ENCODE assay signal across 15 mouse cellular contexts in the genomic region with DNA sequence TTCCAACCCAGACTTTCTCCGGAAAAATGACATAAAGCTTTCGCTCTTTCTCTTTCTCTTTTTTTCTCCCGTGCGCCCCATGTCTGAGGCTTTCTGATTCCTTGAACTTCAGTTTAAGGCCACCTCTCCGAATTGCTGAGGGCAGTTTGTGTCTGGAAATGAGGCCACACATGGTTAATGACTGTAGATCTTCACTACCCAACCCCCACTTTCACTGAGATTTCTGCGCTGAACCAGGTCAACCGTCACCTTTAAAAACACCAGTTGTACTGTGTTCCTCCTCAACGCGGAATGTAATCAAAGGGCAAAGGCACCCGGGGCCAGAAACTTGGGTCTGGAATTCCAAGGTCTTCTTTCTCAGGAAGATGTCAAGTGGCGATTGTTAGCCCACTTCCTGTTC. TPM values are rescaled to one million over a fixed set of nuclear protein-coding genes. Genes with fewer than 3 reads are reported as not detected.
A peak's percentile ranks its signal among the peaks of the same experiment; 100 is the strongest.
DNase-seq lines count a peak whose midpoint lies in the region; ATAC-seq and TF ChIP-seq lines count a peak whose summit lies in the region.
"Had no signal": no experiment of that assay in that cellular context is flagged by ENCODE, and none has a peak within 500 bp of the region (broad histone marks: within the 10 kb centered on the region; RNA-seq: fewer than 3 reads in every experiment).

No protein-coding gene starts in this region.

- H3K9me3 ChIP-seq in hindbrain, embryonic 11.5 days (ENCODE audit: control insufficient read depth, low read length) = no peaks in the 10 kb centered on the region
- no peaks in the 10 kb centered on the region for H3K9me3 ChIP-seq in hindbrain, embryonic 12.5 days (replicated peaks)
- H3K9me3 ChIP-seq in intestine, postnatal 0 days (ENCODE audit: control insufficient read depth) = no peaks in the 10 kb centered on the region
- H3K9me3 ChIP-seq: liver, embryonic 15.5 days; stomach, embryonic 15.5 days had no signal

- H3K4me2 ChIP-seq in hindbrain, embryonic 11.5 days (replicated peaks; ENCODE audit: low read depth, low read length) = no peak overlapping the region
- H3K4me2 ChIP-seq in hindbrain, embryonic 12.5 days (replicated peaks) = no peak overlapping the region
- H3K4me2 ChIP-seq in intestine, postnatal 0 days (replicated peaks; ENCODE audit: low read depth) = 0 out of 2 replicates have a peak overlapping the region, but pooled peaks have one; percentile 9
- H3K4me2 ChIP-seq: liver, embryonic 15.5 days; stomach, embryonic 15.5 days had no signal

- no peaks in the 10 kb centered on the region for H3K36me3 ChIP-seq in hindbrain, embryonic 11.5 days (ENCODE audit: control insufficient read depth, insufficient read depth, low read length)
- no peaks in the 10 kb centered on the region for H3K36me3 ChIP-seq in hindbrain, embryonic 12.5 days
- no peaks in the 10 kb centered on the region for H3K36me3 ChIP-seq in intestine, postnatal 0 days (ENCODE audit: control insufficient read depth, insufficient read depth)
- H3K36me3 ChIP-seq: liver, embryonic 15.5 days; stomach, embryonic 15.5 days had no signal

- WGBS in hindbrain, embryonic 11.5 days = 2% methylated on average over 11 of the region's 11 CpGs
- WGBS in hindbrain, embryonic 12.5 days = 2% methylated on average over 11 of the region's 11 CpGs
- 1% methylated on average over 11 of the region's 11 CpGs for WGBS in intestine, postnatal 0 days

- no peaks in the 10 kb centered on the region for H3K4me1 ChIP-seq in hindbrain, embryonic 11.5 days (replicated peaks; ENCODE audit: control insufficient read depth, insufficient read depth, low read length)
- H3K4me1 ChIP-seq in hindbrain, embryonic 12.5 days = no peaks in the 10 kb centered on the region
- H3K4me1 ChIP-seq in intestine, postnatal 0 days (replicated peaks; ENCODE audit: control insufficient read depth, insufficient read depth, low read length) = no peaks in the 10 kb centered on the region
- H3K4me1 ChIP-seq: liver, embryonic 15.5 days had no signal

- no peak for TF ChIP-seq CTCF in intestine, postnatal 0 days (IDR thresholded peaks at IDR 0.05; ENCODE audit: low read depth)
- TF ChIP-seq CTCF in layer of hippocampus, adult 2 months (conservative IDR thresholded peaks at IDR 0.05) = no peak

- intact Hi-C loops in heart, postnatal 36 days (cut with DNase I) = no loop called here

- H3K27ac ChIP-seq in hindbrain, embryonic 11.5 days (ENCODE audit: low read depth, low read length) = no peak overlapping the region
- H3K27ac ChIP-seq in hindbrain, embryonic 12.5 days = no peak overlapping the region
- no peak overlapping the region for H3K27ac ChIP-seq in intestine, postnatal 0 days (ENCODE audit: low read depth, low read length)
- H3K27ac ChIP-seq in layer of hippocampus, adult 2 months = no peak overlapping the region
- H3K27ac ChIP-seq: liver, embryonic 15.5 days; stomach, embryonic 15.5 days had no signal

- ATAC-seq in hindbrain, embryonic 11.5 days (ENCODE audit: low FRiP score) = no peak
- no peak for ATAC-seq in hindbrain, embryonic 12.5 days (ENCODE audit: low FRiP score)
- ATAC-seq in intestine, postnatal 0 days = no peak

- peaks cover 99% of the 10 kb centered on the region for H3K27me3 ChIP-seq in hindbrain, embryonic 11.5 days (ENCODE audit: control insufficient read depth, insufficient read depth, low read length)
- H3K27me3 ChIP-seq in hindbrain, embryonic 12.5 days = peaks cover 100% of the 10 kb centered on the region
- H3K27me3 ChIP-seq in intestine, postnatal 0 days (replicated peaks; ENCODE audit: control insufficient read depth, insufficient read depth, low read length) = peaks cover 98% of the 10 kb centered on the region

- no peak overlapping the region for H3K4me3 ChIP-seq in hindbrain, embryonic 11.5 days (ENCODE audit: low read depth, low read length)
- H3K4me3 ChIP-seq in hindbrain, embryonic 12.5 days = no peak overlapping the region
- H3K4me3 ChIP-seq in intestine, postnatal 0 days (ENCODE audit: low read depth, low read length) = 0 out of 2 replicates have a peak overlapping the region, but pooled peaks have one; percentile 31
- no peak overlapping the region for H3K4me3 ChIP-seq in layer of hippocampus, adult 2 months
- H3K4me3 ChIP-seq: liver, embryonic 15.5 days; stomach, embryonic 15.5 days had no signal

- H3K9ac ChIP-seq in hindbrain, embryonic 11.5 days (ENCODE audit: low read depth, low read length) = no peak overlapping the region
- no peak overlapping the region for H3K9ac ChIP-seq in hindbrain, embryonic 12.5 days
- no peak overlapping the region for H3K9ac ChIP-seq in intestine, postnatal 0 days (ENCODE audit: low read depth, low read length)
- H3K9ac ChIP-seq: liver, embryonic 15.5 days; stomach, embryonic 15.5 days had no signal

- DNase-seq in hindbrain, embryonic 11.5 days (ENCODE audit: low spot score) = peak; percentile 38
- peak; percentile 77 to 91 for DNase-seq in kidney, postnatal 36 days
- peak; percentile 60 for DNase-seq in yolk sac, embryonic 10.5 days (ENCODE audit: low spot score)
- no peak for DNase-seq in layer of hippocampus, adult 2 months (ENCODE audit: low spot score in 2 of 2)
- DNase-seq in heart, postnatal 36 days = no peak
- no peak for DNase-seq in spleen, postnatal 14 days (ENCODE audit: low spot score in 2 of 2)
- DNase-seq: cerebellum, adult 9-11 months; right cerebral cortex, postnatal 25 days had no signal

RNA-seq across cellular contexts. Expression of a gene that starts 17.0 kb away (rescaled TPM):
- polyA plus RNA-seq in hindbrain, embryonic 11.5 days (2014; fragmentation: Nextera tagmentation; extraction: Ambion mirVana) = 0.80 and 3.2 TPM in 2 replicates
- 0.36 and 0.46 TPM in 2 replicates for polyA plus RNA-seq in hindbrain, embryonic 12.5 days (2016; fragmentation: Nextera tagmentation; extraction: Ambion mirVana)
- 0.37 and 1.5 TPM in 2 replicates for polyA plus RNA-seq in intestine, postnatal 0 days (2015; fragmentation: Nextera tagmentation; extraction: Ambion mirVana)
- total RNA-seq in layer of hippocampus, adult 2 months (2021) = not detected
- not detected for total RNA-seq in heart, postnatal 36 days (2021)
- polyA plus RNA-seq: C2C12; heart, embryonic 14.5 days; liver, embryonic 15.5 days had no signal

RNA-seq across cellular contexts. Expression of a gene that starts 27.5 kb away (rescaled TPM):
- polyA plus RNA-seq in hindbrain, embryonic 11.5 days (2014; fragmentation: Nextera tagmentation; extraction: Ambion mirVana) = 3.1 and 7.0 TPM in 2 replicates
- 4.4 and 8.1 TPM in 2 replicates for polyA plus RNA-seq in hindbrain, embryonic 12.5 days (2016; fragmentation: Nextera tagmentation; extraction: Ambion mirVana)
- 1.0 and 1.1 TPM in 2 replicates for polyA plus RNA-seq in intestine, postnatal 0 days (2015; fragmentation: Nextera tagmentation; extraction: Ambion mirVana)
- not detected for total RNA-seq in layer of hippocampus, adult 2 months (2021)
- total RNA-seq in heart, postnatal 36 days (2021) = not detected
- total RNA-seq: left cerebral cortex, adult 8-10 months had no signal
- polyA plus RNA-seq: heart, embryonic 14.5 days; liver, embryonic 15.5 days had no signal

RNA-seq across cellular contexts. Expression of a gene that starts 32.2 kb away (rescaled TPM):
- polyA plus RNA-seq in hindbrain, embryonic 11.5 days (2014; fragmentation: Nextera tagmentation; extraction: Ambion mirVana) = 4.0 and 11.2 TPM in 2 replicates
- polyA plus RNA-seq in hindbrain, embryonic 12.5 days (2016; fragmentation: Nextera tagmentation; extraction: Ambion mirVana) = 9.6 and 11.0 TPM in 2 replicates
- 7.6 and 8.5 TPM in 2 replicates for polyA plus RNA-seq in intestine, postnatal 0 days (2015; fragmentation: Nextera tagmentation; extraction: Ambion mirVana)
- total RNA-seq in layer of hippocampus, adult 2 months (2021) = not detected
- total RNA-seq in heart, postnatal 36 days (2021) = not detected
- total RNA-seq: left cerebral cortex, adult 8-10 months had no signal
- polyA plus RNA-seq: heart, embryonic 14.5 days had no signal

RNA-seq across cellular contexts. Expression of a gene that starts 38.1 kb away (rescaled TPM):
- 15.9 and 38.5 TPM in 2 replicates for polyA plus RNA-seq in hindbrain, embryonic 11.5 days (2014; fragmentation: Nextera tagmentation; extraction: Ambion mirVana)
- polyA plus RNA-seq in hindbrain, embryonic 12.5 days (2016; fragmentation: Nextera tagmentation; extraction: Ambion mirVana) = 60.0 and 64.5 TPM in 2 replicates
- 5.7 and 6.4 TPM in 2 replicates for polyA plus RNA-seq in intestine, postnatal 0 days (2015; fragmentation: Nextera tagmentation; extraction: Ambion mirVana)
- total RNA-seq in layer of hippocampus, adult 2 months (2021) = not detected
- not detected for total RNA-seq in heart, postnatal 36 days (2021)
- total RNA-seq: left cerebral cortex, adult 8-10 months had no signal
- polyA plus RNA-seq: heart, embryonic 14.5 days had no signal

RNA-seq across cellular contexts. Expression of a gene that starts 48.9 kb away (rescaled TPM):
- polyA plus RNA-seq in hindbrain, embryonic 11.5 days (2014; fragmentation: Nextera tagmentation; extraction: Ambion mirVana) = 33.1 and 42.5 TPM in 2 replicates
- 74.3 and 126 TPM in 2 replicates for polyA plus RNA-seq in hindbrain, embryonic 12.5 days (2016; fragmentation: Nextera tagmentation; extraction: Ambion mirVana)
- polyA plus RNA-seq in intestine, postnatal 0 days (2015; fragmentation: Nextera tagmentation; extraction: Ambion mirVana) = 14.7 and 15.8 TPM in 2 replicates
- total RNA-seq in layer of hippocampus, adult 2 months (2021) = not detected
- total RNA-seq in heart, postnatal 36 days (2021) = under 1 TPM; 0.19 to 0.22 TPM
- total RNA-seq: left cerebral cortex, adult 8-10 months had no signal
- polyA plus RNA-seq: C2C12 had no signal

Comparison
In these comparisons a context has a peak if more than half of its experiments do, and no peak if none do; other contexts are left out.
1. DNase-seq: peak in hindbrain, embryonic 11.5 days (single experiment), kidney, postnatal 36 days (2 of 2) and yolk sac, embryonic 10.5 days (single experiment); none in layer of hippocampus, adult 2 months (0 of 2), heart, postnatal 36 days (0 of 2) and spleen, postnatal 14 days (0 of 2).